Mouse (Mus musculus) thymus, postnatal 4 days (tissue): Measurements from ENCODE around the gene Depdc1b.

Experiments
- DNase-seq: peaks from one replicate; pipeline ENCODE4 v3.0.0; 2021

The Depdc1b gene

DNA sequence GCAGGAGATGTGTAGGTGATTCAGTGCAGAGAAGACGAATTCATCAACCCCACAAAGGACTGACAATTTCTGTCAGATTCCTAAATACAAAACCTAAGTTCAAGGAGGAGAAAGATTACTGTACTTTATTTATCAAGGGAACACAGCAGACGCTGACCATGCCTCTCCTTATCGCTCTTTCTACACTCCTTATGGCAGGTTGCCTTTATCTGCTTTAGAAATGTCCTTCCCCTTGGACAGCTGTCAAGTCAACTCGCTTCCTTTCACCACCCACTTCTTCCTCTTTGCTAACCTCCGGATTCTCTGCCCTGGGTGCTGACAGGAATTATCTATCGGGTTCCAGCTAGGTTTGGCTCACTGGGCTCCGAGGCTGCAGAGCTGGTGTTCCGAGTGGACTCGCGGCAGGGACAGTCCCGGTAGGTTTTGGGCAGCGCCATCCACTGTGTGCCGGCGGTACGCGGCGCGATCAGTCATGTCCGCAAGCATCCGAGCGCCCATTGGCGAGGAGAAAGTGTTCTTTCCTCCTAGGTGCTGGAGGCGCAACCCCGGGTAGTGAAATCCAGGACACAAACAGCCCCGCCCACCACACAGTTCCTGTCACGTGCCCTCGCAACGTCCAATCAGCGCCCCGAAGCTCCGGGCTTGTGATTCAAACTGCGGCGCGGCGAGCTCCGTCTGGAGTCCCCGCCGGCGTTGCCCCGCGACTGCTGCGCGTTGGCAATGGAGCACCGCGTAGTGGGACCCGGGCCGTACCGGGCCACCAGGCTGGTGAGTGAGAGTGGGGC lies at the start of gene Depdc1b:
Gene Depdc1b, plus strand, starts transcription at position 631 of the 785 bp plus-strand sequence.
- peak; percentile 98 for DNase-seq

DNA sequence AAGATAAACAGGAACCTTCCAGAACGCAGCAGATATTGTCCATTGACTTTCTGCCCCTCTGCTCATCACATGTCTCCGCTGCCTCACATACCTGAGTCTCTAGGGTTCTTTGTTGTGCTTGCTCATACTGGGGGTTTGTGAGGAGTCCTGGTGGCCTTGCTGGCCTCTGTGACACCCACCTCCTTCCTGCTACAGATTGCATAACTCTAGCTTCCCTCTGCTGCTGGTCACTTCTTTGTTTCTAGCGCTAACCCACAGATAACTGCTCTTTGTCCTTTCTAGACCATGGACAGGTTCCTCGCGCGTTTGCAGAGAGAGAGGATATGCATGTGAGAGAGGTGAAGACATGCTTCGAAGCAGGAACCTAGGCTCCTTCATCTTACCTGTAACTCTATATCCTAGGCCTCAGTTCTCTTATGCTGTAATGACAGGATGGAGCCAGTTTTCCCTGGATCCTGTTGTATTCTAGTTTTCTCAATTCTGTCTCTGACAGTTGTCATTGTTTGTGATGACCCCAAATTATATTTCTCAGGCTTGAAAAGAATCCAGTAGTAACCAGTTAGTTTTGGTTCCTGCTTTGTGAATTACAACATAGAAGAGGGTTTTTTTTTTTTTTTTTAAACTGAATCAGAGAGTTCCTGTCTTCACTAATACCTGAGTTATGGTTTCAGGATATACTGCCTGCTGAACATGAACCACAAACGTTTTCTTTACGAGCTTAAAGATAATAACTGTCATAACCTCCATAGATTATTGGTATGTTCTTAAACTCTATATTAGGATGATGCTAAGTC lies 48.1 kb upstream of the Depdc1b start:
- no peak for DNase-seq

DNA sequence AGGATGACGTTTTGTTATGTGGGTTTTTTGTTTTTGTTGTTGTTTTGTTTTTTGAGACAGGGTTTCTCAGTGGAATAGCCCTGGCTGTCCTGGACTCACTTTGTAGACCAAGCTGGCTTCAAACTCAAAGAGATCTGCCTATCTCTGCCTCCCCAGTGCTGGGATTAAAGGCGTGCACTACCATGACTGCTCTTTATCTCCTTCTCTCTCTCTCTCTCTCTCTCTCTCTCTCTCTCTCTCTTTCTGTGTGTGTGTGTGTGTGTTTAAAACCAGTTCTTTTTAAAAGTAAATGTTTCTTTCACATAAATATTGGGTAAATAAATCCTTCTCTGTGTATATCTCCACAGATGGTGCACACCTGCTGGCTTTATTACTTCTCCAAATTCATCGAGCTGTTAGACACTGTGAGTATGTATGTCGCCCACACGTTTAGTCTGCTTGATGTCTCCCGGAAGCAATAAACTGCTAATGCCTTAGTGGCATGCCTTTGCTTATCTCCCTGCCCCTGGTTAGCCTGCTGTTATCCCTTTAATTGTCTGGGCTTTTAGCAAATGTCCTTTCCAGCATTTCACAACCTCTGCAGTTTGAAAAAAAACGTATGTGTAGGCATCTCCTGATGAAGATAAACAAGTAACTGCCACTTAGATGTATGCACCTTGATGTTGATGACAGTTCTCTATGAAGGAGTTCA lies 44.5 kb upstream of the Depdc1b start:
- no peak for DNase-seq

- DNase-seq = no peak
Measured at GRCm38 (mm10) chr13:108272332-108272731, 43.8 kb upstream of the Depdc1b start.

GRCm38 (mm10) chr13:108273034-108273433 lies 43.1 kb upstream of the Depdc1b start:
- DNase-seq = no peak

DNA sequence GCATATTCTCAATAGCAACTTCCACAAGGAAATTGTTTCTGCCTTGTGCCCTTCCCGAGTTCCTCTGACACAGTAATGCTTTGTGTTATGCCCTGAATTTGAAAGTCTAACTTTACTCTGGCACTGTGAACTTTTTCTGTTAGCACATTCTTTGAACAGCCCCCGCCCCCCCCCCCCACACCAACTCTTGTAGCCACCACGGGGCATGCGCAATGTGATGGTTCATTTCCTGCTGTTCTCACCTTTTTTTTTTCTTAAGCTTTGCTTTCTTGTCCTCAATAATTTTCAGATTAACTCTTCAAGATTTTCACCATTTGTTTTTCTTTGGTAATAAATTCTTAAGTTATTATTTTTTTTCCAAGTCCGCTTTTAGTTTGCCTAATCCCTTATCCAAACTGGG lies 42.7 kb upstream of the Depdc1b start:
- peak; percentile 14 for DNase-seq

- DNase-seq = no peak
Measured at GRCm38 (mm10) chr13:108276561-108276960, 39.6 kb upstream of the Depdc1b start.

- no peak for DNase-seq
Measured at GRCm38 (mm10) chr13:108277320-108277719, 38.8 kb upstream of the Depdc1b start.

GRCm38 (mm10) chr13:108278592-108278991 lies 37.5 kb upstream of the Depdc1b start:
- no peak for DNase-seq

DNA sequence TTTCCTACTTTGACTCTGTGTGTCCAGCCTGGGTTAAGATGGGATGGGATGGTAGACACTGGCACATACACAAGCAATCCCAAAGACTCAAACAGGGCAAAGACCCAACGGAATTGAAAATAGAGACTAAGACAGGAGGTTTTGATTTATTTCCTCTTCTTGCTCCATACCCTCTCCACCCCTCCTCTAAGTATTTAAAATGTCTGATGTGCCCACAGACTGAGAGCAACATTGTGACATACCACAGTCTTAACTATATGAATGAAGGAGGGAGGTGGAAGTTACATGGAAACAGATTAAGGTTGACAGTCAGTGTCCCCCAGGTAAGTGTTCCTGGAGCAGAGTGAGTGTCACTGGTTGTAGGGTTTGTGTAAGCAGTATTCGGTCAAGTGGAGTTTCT lies 31.8 kb upstream of the Depdc1b start:
- no peak for DNase-seq

- no peak for DNase-seq
Measured at GRCm38 (mm10) chr13:108287953-108288352, 28.2 kb upstream of the Depdc1b start.

DNA sequence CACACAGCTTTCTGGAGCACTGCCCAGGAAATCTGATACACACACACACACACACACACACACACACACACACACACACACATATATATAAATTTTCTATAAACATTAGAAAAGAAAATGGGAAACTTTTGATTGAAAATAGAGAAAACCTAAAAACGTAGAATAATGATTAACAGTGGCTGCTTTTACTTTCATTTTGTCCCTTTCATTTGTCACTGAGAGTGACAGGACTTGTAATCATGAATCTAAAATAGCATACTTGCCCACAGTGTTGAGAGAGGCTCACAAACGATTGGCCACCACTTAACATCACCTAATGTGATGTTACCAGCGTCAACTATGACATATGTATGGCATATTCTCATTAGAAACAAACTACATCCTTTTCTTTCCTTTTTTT lies 26.7 kb upstream of the Depdc1b start:
- no peak for DNase-seq

DNA sequence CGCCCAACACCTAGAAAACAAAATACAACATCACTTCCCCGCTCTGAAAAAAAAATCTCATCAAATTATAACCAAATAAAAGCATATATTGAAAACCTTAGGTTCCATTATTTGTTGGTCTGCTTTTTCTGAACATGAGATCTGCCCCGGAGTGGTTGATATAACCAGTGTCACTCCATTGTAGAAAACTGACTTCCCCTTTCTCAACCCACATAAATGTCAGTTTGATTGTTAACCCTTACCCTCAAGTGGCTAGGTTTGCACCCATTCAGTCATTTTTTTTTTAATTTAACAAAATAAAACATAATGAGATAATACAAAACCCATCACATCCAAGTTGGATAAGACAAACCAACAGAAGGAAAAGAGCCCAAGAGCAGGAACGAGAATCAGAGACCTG lies 25.8 kb upstream of the Depdc1b start:
- no peak for DNase-seq

GRCm38 (mm10) chr13:108297350-108298093 lies 18.6 kb upstream of the Depdc1b start:
- DNase-seq = peak; percentile 69

DNA sequence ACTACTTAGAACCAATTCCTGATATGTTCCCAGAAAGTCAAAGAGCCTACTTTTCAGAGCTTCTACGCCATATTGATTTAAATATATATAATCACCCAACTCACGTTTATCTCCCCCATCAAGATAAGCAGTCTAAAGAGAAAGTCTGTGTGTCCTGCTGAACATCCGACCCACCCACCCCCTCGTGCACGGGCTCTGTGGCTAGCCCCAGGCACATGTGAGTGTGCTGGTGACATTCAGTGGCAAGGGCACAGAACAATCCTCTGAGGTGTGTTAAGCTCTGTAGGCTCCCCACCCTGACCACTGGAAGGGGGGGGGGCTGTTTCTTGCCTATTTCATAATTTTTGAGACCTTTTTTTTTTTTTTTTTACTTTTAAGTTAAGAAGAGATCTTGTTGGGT lies 17.9 kb upstream of the Depdc1b start:
- DNase-seq = no peak

GRCm38 (mm10) chr13:108300346-108300950 lies 15.7 kb upstream of the Depdc1b start:
- no peak for DNase-seq

GRCm38 (mm10) chr13:108301411-108301810 lies 14.7 kb upstream of the Depdc1b start:
- no peak for DNase-seq

GRCm38 (mm10) chr13:108302957-108303675 lies 13.0 kb upstream of the Depdc1b start:
- DNase-seq = peak; percentile 37

- no peak for DNase-seq
Measured at GRCm38 (mm10) chr13:108303841-108304240, 12.3 kb upstream of the Depdc1b start.

- DNase-seq = no peak
Measured at GRCm38 (mm10) chr13:108304680-108305079, 11.5 kb upstream of the Depdc1b start.

GRCm38 (mm10) chr13:108316487-108316903 lies 363 bp downstream of the Depdc1b start:
- DNase-seq = peak; percentile 56

DNA sequence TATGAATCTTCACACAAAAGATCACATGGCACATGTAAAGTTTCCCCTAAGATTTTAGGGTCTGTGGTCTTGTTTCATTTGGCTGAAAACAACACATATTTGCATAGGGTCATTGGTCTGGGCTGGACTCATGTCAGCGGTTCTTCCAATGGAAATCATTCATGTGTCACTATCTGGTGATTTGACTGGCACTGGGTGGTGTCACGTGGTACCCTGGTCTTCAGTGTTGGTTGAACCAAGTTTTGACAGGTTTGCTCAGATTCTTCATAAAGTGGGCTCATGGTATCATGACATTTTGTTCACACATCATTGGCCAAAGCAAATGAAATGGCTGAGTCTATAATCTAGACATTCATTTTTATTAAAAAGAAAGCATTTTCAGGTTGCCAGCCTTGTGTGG lies 1.3 kb downstream of the Depdc1b start:
- DNase-seq = no peak
